Mouse (Mus musculus) left cerebral cortex, postnatal 4 days (tissue): Measurements from ENCODE around the gene Akap7. TPM values are rescaled to one million over a fixed set of nuclear protein-coding genes. Genes with fewer than 3 reads are reported as not detected.
A peak's percentile ranks its signal among the peaks of the same experiment; 100 is the strongest.

Experiments used
- DNase-seq: peaks from one replicate; pipeline ENCODE4 v3.0.0-alpha.2; 2022
- intact Hi-C: fragments of 180-260 bp; cut with DNase I; formaldehyde crosslinking; loops from one replicate; pipeline ENCODE4 v1.15.1; 2025
- total RNA-seq, 2 experiments: library from RNA; stranded (reverse); gene quantifications; 2 replicates each; pipeline ENCODE4 v1.2.3; 2021

The Akap7 gene
- total RNA-seq, 2 experiments from 2014 or later = 146 to 153 TPM

DNA sequence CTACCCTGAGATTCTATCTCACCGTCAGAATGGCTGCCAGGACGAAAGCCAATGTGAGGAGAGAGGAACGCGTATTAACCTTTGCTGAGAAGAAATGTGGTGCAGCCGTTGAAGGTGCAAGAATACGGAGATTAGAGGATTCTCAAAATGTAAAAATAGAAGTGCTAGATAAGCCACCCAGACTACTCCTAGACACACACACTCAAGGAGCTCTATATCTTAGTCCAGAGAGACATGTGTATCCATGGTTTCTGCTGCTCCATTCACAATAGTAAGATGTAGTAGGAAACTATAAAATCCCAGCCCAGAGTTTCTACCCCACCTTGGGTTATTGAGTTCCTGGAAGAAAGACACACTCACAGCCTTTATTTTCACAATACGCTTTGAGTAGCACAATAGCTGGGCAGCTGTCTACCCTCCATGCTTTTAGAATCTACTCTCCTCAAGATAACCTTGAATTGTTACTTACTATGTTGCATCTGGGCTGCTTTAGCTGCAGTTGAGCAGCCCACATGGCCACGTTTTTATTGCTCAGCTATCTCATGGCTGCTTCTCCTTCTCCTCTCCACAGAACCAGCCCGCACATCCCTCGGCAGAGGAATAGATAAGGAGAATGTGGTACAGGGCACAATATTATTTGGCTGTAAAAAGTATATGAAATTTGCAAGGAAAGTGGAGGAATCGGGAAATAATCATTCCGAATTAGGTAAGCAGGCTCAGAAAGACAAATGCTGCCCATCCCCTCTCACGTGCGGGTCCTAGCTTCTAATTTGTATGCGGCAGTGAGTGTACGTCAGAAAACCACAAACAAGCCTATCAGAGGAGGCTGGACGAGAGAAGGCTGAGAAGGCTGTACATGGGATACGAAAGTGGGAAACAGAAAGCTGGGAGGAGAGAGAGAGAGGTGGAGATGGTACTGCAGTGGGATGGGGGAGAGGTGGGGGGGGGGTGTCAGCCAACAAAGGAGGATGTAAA, 162.6 kb downstream of the Akap7 start:
- no peak for DNase-seq
- intact Hi-C loops = no loop called here

DNA sequence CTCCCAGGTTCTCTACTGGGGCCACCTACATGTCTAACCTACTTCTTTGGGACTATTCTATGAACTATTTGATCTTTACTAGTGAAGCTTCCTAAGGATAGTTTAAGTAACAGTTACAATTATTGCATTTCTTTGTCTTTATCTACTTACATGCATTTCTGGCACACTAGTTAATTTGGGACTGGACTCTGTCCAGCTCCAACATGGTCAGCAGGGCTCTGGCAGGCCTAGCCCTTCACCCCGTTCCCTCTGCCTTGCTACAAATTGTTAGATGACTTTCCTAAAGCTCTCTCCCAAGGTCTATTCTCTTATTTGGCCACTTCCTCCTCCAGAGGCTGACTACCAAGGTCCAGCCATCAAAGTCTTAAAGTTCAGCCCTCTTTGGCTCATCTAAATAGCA, 165.9 kb downstream of the Akap7 start:
- no peak for DNase-seq
- intact Hi-C loops = no loop called here

DNA sequence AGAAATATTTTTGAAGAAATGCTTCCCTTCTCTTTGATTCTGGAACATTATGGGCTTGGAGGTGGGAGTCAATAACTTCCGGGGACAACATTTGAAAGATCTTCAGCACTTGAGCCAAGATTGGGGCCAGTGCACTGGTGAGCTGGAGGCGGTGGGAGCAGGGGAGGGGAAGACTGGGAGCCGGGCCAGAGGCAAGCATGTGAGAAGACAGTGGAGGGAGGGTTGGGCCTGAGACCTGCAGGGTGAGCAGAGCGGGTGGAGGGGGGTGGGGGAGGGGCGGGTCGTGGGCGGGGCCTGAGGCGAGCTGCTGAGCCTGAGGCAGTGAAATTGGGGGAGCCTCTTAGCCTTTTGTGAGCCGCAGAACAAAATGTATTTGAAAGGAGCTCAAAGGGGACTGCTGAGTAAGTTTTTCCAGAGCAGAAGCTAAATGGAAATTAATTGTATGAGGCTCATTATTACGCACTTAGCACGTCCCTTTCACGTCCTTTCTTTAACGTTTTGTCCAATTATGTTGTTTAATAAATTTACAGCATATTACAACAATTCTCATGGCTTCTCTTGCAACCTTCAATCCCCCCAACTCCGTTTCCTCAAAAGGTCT, 167.4 kb downstream of the Akap7 start:
- peak; percentile 86 for DNase-seq
- intact Hi-C loops = no loop called here

DNA sequence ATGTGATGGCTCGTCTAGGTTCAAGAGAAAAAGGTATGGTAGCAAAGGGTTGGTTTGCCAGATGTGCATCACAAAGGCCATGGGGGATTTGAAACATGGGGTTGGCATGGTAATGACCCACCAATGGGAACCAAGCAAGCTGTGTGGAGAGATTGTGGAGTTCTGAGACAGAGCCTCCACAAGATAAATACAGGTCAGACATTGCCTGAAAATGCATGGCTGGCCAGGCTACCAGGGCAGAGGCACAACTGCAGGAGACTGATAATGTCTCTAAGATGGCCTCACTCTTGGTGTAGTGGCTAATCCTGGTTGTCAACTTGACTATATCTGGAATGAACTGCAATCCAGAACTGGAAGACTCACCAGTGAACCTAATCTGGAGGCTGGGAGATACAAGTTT, 174.1 kb downstream of the Akap7 start:
- no peak for DNase-seq
- intact Hi-C loops = no loop called here

DNA sequence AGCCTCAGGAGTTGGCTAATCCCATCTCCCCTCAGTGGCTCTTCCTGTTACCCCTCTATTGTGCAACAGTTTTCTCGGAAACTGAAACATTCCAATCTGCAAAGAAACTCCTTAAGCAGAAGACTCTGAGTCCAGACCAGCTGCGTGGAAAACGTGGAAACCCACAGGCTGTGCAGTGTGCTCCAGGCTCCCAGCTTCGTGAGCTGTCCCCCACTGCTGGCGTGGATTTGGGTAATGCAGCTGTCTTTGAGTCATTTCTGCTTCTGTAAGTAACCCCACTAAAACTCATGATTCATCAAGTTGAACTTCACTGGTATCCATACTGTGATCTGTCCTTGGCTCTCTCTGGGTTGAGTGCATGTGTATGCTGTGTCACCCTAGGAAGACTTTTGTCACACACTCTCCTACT, 179.2 kb downstream of the Akap7 start:
- no peak for DNase-seq
- intact Hi-C loops = no loop called here

DNA sequence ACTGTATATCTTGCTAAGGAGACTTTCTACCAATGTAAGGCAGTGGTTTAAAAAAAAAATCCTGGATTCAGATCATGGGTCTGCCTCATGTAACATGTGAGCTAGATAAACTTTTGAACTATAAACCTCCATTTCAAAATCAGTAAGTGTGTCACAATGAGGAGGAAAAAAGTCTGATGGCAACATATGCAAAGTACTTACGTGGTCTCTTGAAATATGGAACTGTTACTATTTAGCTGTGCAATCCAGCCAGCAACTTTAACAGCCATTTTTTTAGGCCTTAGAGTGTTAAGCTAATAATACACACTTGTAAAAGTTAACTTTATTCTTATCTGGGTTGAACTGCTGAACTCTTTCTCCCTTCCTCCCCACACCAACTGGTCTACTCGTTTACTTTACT, 181.6 kb downstream of the Akap7 start:
- intact Hi-C loops = no loop called here
- no peak for DNase-seq

DNA sequence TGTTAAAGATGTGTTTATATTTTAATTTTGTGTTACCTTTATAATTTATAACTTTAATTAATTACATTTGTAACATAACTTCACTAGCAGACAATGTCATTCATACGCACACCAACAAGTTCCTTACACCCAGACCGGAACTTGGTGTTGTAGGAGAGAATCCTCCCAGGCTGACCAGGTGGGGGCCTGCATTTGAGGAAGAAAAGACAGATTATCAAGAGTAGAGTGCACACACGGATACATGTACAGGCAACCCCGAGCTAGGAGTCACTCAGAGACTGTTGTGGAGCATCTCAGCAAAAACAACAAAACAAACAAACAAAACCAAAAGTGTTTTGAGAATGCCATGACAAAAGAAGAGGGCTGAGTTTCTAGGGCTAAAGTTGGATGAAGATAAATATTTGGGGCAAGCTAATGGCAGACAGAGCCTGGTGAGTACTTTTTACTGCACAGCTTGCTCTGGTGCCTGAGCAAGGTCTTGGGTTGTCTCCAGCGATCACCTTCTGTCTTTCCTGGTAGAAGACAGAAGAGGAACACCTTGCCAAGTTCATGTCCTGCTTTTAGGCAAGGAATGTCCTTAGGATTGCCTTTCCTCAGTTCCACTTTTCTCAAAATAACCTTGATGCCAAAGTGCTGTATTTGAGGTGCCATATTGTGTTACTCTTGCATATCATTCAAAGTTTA, 186.7 kb downstream of the Akap7 start:
- intact Hi-C loops = no loop called here

More for the DNA sequence above, 186.7 kb downstream of the Akap7 start:
- no peak for DNase-seq

Other genes with a start within 250 kb of the Akap7 start
- gene Epb41l2, start 51.9 kb upstream of the Akap7 start, total RNA-seq = 100 to 1,000 TPM; 115 to 121 TPM
- gene Smlr1, start 228.4 kb upstream of the Akap7 start, total RNA-seq = not detected